Comparison of ENCODE assay signal across 8 mouse cellular contexts in the genomic region with DNA sequence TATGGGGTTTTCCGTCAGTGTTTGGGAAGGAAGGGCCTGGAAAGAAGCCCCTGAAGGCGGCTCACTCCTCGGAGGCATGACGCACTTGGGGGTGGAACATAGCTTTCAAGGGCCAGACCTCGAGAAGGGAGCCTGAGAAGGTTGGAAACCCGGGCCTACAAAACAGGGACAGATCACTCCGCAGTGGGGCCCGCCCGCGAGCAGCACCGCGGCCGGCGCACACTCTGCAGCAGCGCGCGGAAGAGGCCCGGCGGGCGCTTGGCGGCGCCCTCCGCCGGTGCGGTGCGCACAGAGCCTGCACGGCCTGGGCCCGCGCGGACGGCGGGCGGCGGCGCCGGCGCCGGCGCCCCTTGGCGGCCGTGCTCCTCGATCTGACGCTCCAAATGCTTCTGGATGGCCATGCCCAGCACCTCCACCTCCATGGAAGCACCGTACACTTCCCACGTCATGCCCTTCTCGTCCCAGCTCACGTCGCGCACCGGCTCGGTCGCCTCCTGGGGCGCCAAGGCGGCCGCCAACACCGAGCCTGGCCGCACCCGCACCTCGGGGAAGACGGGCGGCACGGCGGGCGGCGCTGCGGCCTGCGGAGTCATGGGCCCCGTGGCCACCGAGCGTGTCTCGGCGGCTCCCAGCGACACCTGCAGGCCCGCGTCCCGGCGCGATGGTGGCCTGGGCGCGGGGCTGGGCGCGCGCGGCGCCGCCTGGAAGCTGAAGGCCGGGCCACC. TPM values are rescaled to one million over a fixed set of nuclear protein-coding genes. Genes with fewer than 3 reads are reported as not detected.
A peak's percentile ranks its signal among the peaks of the same experiment; 100 is the strongest.
DNase-seq lines count a peak whose midpoint lies in the region; ATAC-seq and TF ChIP-seq lines count a peak whose summit lies in the region.

No protein-coding gene starts in this region.

- peaks cover 59% of the 10 kb centered on the region for H3K27me3 ChIP-seq in kidney, embryonic 15.5 days
- peaks cover 36% of the 10 kb centered on the region for H3K27me3 ChIP-seq in forebrain, embryonic 11.5 days (ENCODE audit: control insufficient read depth, insufficient read depth, low read length)
- H3K27me3 ChIP-seq in intestine, postnatal 0 days (replicated peaks; ENCODE audit: control insufficient read depth, insufficient read depth, low read length): peaks cover 30% of the 10 kb centered on the region
- peaks cover 38% of the 10 kb centered on the region for H3K27me3 ChIP-seq in neural tube, embryonic 11.5 days (ENCODE audit: control insufficient read depth, insufficient read depth, low read length)

- H3K9me3 ChIP-seq in kidney, embryonic 15.5 days (replicated peaks): no peaks in the 10 kb centered on the region
- H3K9me3 ChIP-seq in forebrain, embryonic 11.5 days (ENCODE audit: control insufficient read depth, low read length): no peaks in the 10 kb centered on the region
- H3K9me3 ChIP-seq in intestine, postnatal 0 days (ENCODE audit: control insufficient read depth): no peaks in the 10 kb centered on the region
- no peaks in the 10 kb centered on the region for H3K9me3 ChIP-seq in neural tube, embryonic 11.5 days (ENCODE audit: control insufficient read depth, low read length)

- no peak for DNase-seq in kidney, adult 11 months
- peak; percentile 64 for DNase-seq in brain, embryonic 14.5 days (ENCODE audit: low read depth)
- peak; percentile 69 for DNase-seq in forebrain, embryonic 11.5 days (ENCODE audit: low spot score)
- DNase-seq in neural tube, embryonic 11.5 days (ENCODE audit: low spot score): peak; percentile 69
- DNase-seq in ovary, postnatal 14 days (ENCODE audit: low spot score): no peak
- no peak for DNase-seq in right cerebral cortex, adult 2 months (ENCODE audit: low spot score in 2 of 2)

- TF ChIP-seq POLR2A in brain, embryonic 14.5 days (IDR thresholded peaks at IDR 0.05; ENCODE audit: borderline replicate concordance, extremely low read depth, insufficient read depth, insufficient read length, poor library complexity, severe bottlenecking): no peak

- H3K9ac ChIP-seq in kidney, embryonic 15.5 days: peak overlapping the region; percentile 35; the same call in 1 of the 2 replicates
- H3K9ac ChIP-seq in forebrain, embryonic 11.5 days (ENCODE audit: low read length): no peak overlapping the region
- peak overlapping the region; percentile 13; the same call in 1 of the 2 replicates for H3K9ac ChIP-seq in intestine, postnatal 0 days (ENCODE audit: low read depth, low read length)
- H3K9ac ChIP-seq in neural tube, embryonic 11.5 days (ENCODE audit: low read length): no peak overlapping the region; the same call in 1 of the 2 replicates

- no peak overlapping the region for H3K27ac ChIP-seq in kidney, embryonic 15.5 days
- no peak overlapping the region for H3K27ac ChIP-seq in forebrain, embryonic 11.5 days (ENCODE audit: low read depth, low read length)
- H3K27ac ChIP-seq in intestine, postnatal 0 days (ENCODE audit: low read depth, low read length): no peak overlapping the region
- no peak overlapping the region for H3K27ac ChIP-seq in neural tube, embryonic 11.5 days (ENCODE audit: low read depth, low read length)

- H3K4me2 ChIP-seq in kidney, embryonic 15.5 days: peak overlapping the region; percentile 74
- peak overlapping the region; percentile 45 for H3K4me2 ChIP-seq in forebrain, embryonic 11.5 days (ENCODE audit: low read depth, low read length, severe bottlenecking)
- H3K4me2 ChIP-seq in intestine, postnatal 0 days (replicated peaks; ENCODE audit: low read depth): peak overlapping the region; percentile 73
- H3K4me2 ChIP-seq in neural tube, embryonic 11.5 days (ENCODE audit: low read depth): peak overlapping the region; percentile 44

- no peak for TF ChIP-seq CTCF in brain, embryonic 14.5 days (IDR thresholded peaks at IDR 0.05; ENCODE audit: borderline replicate concordance, extremely low read depth, insufficient read depth, insufficient read length)
- TF ChIP-seq CTCF in intestine, postnatal 0 days (IDR thresholded peaks at IDR 0.05; ENCODE audit: low read depth): peak; percentile 26; the same call in 1 of the 2 replicates

- peak overlapping the region; percentile 47 for H3K4me3 ChIP-seq in kidney, embryonic 15.5 days (replicated peaks)
- peak overlapping the region; percentile 25; the same call in 1 of the 2 replicates for H3K4me3 ChIP-seq in forebrain, embryonic 11.5 days (ENCODE audit: low read depth, low read length)
- peak overlapping the region; percentile 32 for H3K4me3 ChIP-seq in intestine, postnatal 0 days (ENCODE audit: low read depth, low read length)
- peak overlapping the region; percentile 25 for H3K4me3 ChIP-seq in neural tube, embryonic 11.5 days (ENCODE audit: low read depth, low read length)

- H3K4me1 ChIP-seq in kidney, embryonic 15.5 days: peaks cover 13% of the 10 kb centered on the region
- peaks cover 6% of the 10 kb centered on the region for H3K4me1 ChIP-seq in forebrain, embryonic 11.5 days (replicated peaks; ENCODE audit: control insufficient read depth, insufficient read depth, low read length)
- no peaks in the 10 kb centered on the region; the same call in 1 of the 2 replicates for H3K4me1 ChIP-seq in intestine, postnatal 0 days (replicated peaks; ENCODE audit: control insufficient read depth, insufficient read depth, low read length)
- H3K4me1 ChIP-seq in neural tube, embryonic 11.5 days (ENCODE audit: control insufficient read depth, insufficient read depth, low read length): 0 out of 2 replicates have a peak, but pooled peaks cover 2% of the 10 kb centered on the region

- peak; percentile 77 for ATAC-seq in kidney, embryonic 15.5 days (replicated peaks; ENCODE audit: low FRiP score)
- no peak for ATAC-seq in forebrain, embryonic 11.5 days (replicated peaks; ENCODE audit: low FRiP score)
- ATAC-seq in intestine, postnatal 0 days: peak; percentile 69
- no peak for ATAC-seq in neural tube, embryonic 11.5 days (ENCODE audit: insufficient read depth, low FRiP score, low TSS enrichment)

- no peaks in the 10 kb centered on the region for H3K36me3 ChIP-seq in kidney, embryonic 15.5 days
- no peaks in the 10 kb centered on the region for H3K36me3 ChIP-seq in forebrain, embryonic 11.5 days (ENCODE audit: control insufficient read depth, insufficient read depth, low read length)
- H3K36me3 ChIP-seq in intestine, postnatal 0 days (ENCODE audit: control insufficient read depth, insufficient read depth): peaks cover 20% of the 10 kb centered on the region; the same call in 1 of the 2 replicates
- H3K36me3 ChIP-seq in neural tube, embryonic 11.5 days (ENCODE audit: control insufficient read depth, insufficient read depth, low read length): no peaks in the 10 kb centered on the region

- under 1% methylated on average over 87 of the region's 87 CpGs for WGBS in kidney, embryonic 15.5 days
- 1% methylated on average over 81 of the region's 87 CpGs for WGBS in forebrain, embryonic 11.5 days
- 1% methylated on average over 59 of the region's 87 CpGs for WGBS in intestine, postnatal 0 days
- WGBS in neural tube, embryonic 11.5 days: 2% methylated on average over 79 of the region's 87 CpGs

RNA-seq across cellular contexts. Expression of a gene that starts 12.0 kb away (rescaled TPM):
- 0.14 and 0.27 TPM in 2 replicates for polyA plus RNA-seq in kidney, embryonic 15.5 days (2015; fragmentation: Nextera tagmentation; extraction: Ambion mirVana)
- polyA plus RNA-seq in brain, embryonic 14.5 days (2012; rRNA removed): 77.7 and 109 TPM in 2 replicates
- 8.2 and 13.5 TPM in 2 replicates for polyA plus RNA-seq in forebrain, embryonic 11.5 days (2014; fragmentation: Nextera tagmentation; extraction: Ambion mirVana)
- 0.50 and 0.59 TPM in 2 replicates for polyA plus RNA-seq in intestine, postnatal 0 days (2015; fragmentation: Nextera tagmentation; extraction: Ambion mirVana)
- polyA plus RNA-seq in neural tube, embryonic 11.5 days (2014; fragmentation: Nextera tagmentation; extraction: Ambion mirVana): 13.3 and 14.5 TPM in 2 replicates

RNA-seq across cellular contexts. Expression of a gene that starts 28.7 kb away (rescaled TPM):
- 0.15 and 0.29 TPM in 2 replicates for polyA plus RNA-seq in kidney, embryonic 15.5 days (2015; fragmentation: Nextera tagmentation; extraction: Ambion mirVana)
- polyA plus RNA-seq in brain, embryonic 14.5 days (2012; rRNA removed): 45.8 and 73.6 TPM in 2 replicates
- polyA plus RNA-seq in forebrain, embryonic 11.5 days (2014; fragmentation: Nextera tagmentation; extraction: Ambion mirVana): 1.3 and 2.6 TPM in 2 replicates
- polyA plus RNA-seq in intestine, postnatal 0 days (2015; fragmentation: Nextera tagmentation; extraction: Ambion mirVana): 0.22 and 0.37 TPM in 2 replicates
- polyA plus RNA-seq in neural tube, embryonic 11.5 days (2014; fragmentation: Nextera tagmentation; extraction: Ambion mirVana): 2.7 and 3.7 TPM in 2 replicates

RNA-seq across cellular contexts. Expression of a gene that starts 36.4 kb away (rescaled TPM):
- polyA plus RNA-seq in kidney, embryonic 15.5 days (2015; fragmentation: Nextera tagmentation; extraction: Ambion mirVana): 5.4 TPM in 2 replicates
- polyA plus RNA-seq in brain, embryonic 14.5 days (2012; rRNA removed): 0.05 and 0.16 TPM in 2 replicates
- not detected in 2 replicates for polyA plus RNA-seq in forebrain, embryonic 11.5 days (2014; fragmentation: Nextera tagmentation; extraction: Ambion mirVana)
- polyA plus RNA-seq in intestine, postnatal 0 days (2015; fragmentation: Nextera tagmentation; extraction: Ambion mirVana): 267 and 292 TPM in 2 replicates
- 0.07 and 0.15 TPM in 2 replicates for polyA plus RNA-seq in neural tube, embryonic 11.5 days (2014; fragmentation: Nextera tagmentation; extraction: Ambion mirVana)

RNA-seq across cellular contexts. Expression of a gene that starts 43.9 kb away (rescaled TPM):
- polyA plus RNA-seq in kidney, embryonic 15.5 days (2015; fragmentation: Nextera tagmentation; extraction: Ambion mirVana): 78.5 and 83.8 TPM in 2 replicates
- polyA plus RNA-seq in brain, embryonic 14.5 days (2012; rRNA removed): 197 and 215 TPM in 2 replicates
- polyA plus RNA-seq in forebrain, embryonic 11.5 days (2014; fragmentation: Nextera tagmentation; extraction: Ambion mirVana): 124 and 126 TPM in 2 replicates
- polyA plus RNA-seq in intestine, postnatal 0 days (2015; fragmentation: Nextera tagmentation; extraction: Ambion mirVana): 73.0 and 75.1 TPM in 2 replicates
- polyA plus RNA-seq in neural tube, embryonic 11.5 days (2014; fragmentation: Nextera tagmentation; extraction: Ambion mirVana): 126 and 130 TPM in 2 replicates

RNA-seq across cellular contexts. Expression of a gene that starts 46.1 kb away (rescaled TPM):
- not detected in 2 replicates for polyA plus RNA-seq in kidney, embryonic 15.5 days (2015; fragmentation: Nextera tagmentation; extraction: Ambion mirVana)
- not detected in 2 replicates for polyA plus RNA-seq in brain, embryonic 14.5 days (2012; rRNA removed)
- polyA plus RNA-seq in forebrain, embryonic 11.5 days (2014; fragmentation: Nextera tagmentation; extraction: Ambion mirVana): not detected in 2 replicates
- not detected in 2 replicates for polyA plus RNA-seq in intestine, postnatal 0 days (2015; fragmentation: Nextera tagmentation; extraction: Ambion mirVana)
- polyA plus RNA-seq in neural tube, embryonic 11.5 days (2014; fragmentation: Nextera tagmentation; extraction: Ambion mirVana): not detected in 2 replicates

Comparison
In these comparisons a context has a peak if more than half of its experiments do, and no peak if none do; other contexts are left out.
1. ATAC-seq: peak in kidney, embryonic 15.5 days (single experiment) and intestine, postnatal 0 days (single experiment); none in forebrain, embryonic 11.5 days (single experiment) and neural tube, embryonic 11.5 days (single experiment).
2. H3K9ac ChIP-seq: peak in kidney, embryonic 15.5 days (single experiment) and intestine, postnatal 0 days (single experiment); none in forebrain, embryonic 11.5 days (single experiment) and neural tube, embryonic 11.5 days (single experiment).
3. DNase-seq: peak in brain, embryonic 14.5 days (single experiment), forebrain, embryonic 11.5 days (single experiment) and neural tube, embryonic 11.5 days (single experiment); none in kidney, adult 11 months (single experiment), ovary, postnatal 14 days (single experiment) and right cerebral cortex, adult 2 months (0 of 2).
4. RNA of a gene that starts 36.4 kb away (polyA plus RNA-seq): 267 to 292 TPM in intestine, postnatal 0 days; 5.4 TPM in kidney, embryonic 15.5 days, 0.07 to 0.15 TPM in neural tube, embryonic 11.5 days, 0.05 to 0.16 TPM in brain, embryonic 14.5 days and not detected in forebrain, embryonic 11.5 days; every median in the first group is over 10 times any median in the second.
5. Peak in every context shown above with its lines, with median percentiles within 50 percentile points of each other: H3K4me2 ChIP-seq and H3K4me3 ChIP-seq.